Mouse (Mus musculus): ENCODE results near the gene Olfr50. TPM values are rescaled to one million over a fixed set of nuclear protein-coding genes. Genes with fewer than 3 reads are reported as not detected.

The Olfr50 gene
- not detected for total RNA-seq (2021)
- long read RNA-seq, result 0 reads

DNA sequence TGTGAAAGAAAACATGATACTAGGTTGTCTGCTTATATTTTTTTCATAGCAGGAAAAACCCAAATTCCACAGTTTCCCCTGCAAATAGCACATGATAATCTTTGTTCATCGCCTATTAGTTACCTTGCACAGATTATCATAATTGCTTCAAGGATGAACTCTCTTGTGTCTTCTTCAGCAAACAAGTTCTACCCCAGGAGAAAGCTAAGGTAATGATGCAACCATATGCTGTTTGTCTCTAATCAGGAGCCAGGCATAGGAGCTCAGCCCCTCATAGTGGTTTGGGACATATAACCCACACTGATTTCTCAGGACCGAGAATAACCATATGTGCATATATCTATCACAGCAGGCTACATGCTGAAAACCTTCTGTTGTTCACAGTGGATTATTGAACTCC, at the start of gene Olfr50:
Gene Olfr50, plus strand, starts transcription at position 301 of the 400 bp plus-strand sequence.
- DNase-seq (ENCODE audit: low spot score in 2 of 2), result no peak

- no peak for DNase-seq (ENCODE audit: low spot score in 2 of 2)
These were observed 6.4 kb upstream of the Olfr50 start, which contains the start of gene Olfr348 for GRCm38 (mm10) chr2:36783976-36784375. TSS of gene Olfr348 (plus strand) at chr2:36784276.

GRCm38 (mm10) chr2:36816932-36817331, 26.6 kb downstream of the Olfr50 start, which contains the start of gene Olfr3:
TSS of gene Olfr3 (minus strand) at chr2:36817032.
- DNase-seq (ENCODE audit: low spot score in 2 of 2), result no peak

GRCm38 (mm10) chr2:36846010-36846409, 55.7 kb downstream of the Olfr50 start, which contains the start of gene Olfr350:
TSS of gene Olfr350 (plus strand) at chr2:36846310.
- DNase-seq (ENCODE audit: low spot score in 2 of 2), result no peak

Other genes starting within 250 kb of the Olfr50 start
- not detected for gene Olfr344, start 223.9 kb upstream of the Olfr50 start, total RNA-seq (2021)
- gene Olfr345, start 150.5 kb upstream of the Olfr50 start, total RNA-seq (2021), result not detected
- gene Olfr346, start 104.8 kb upstream of the Olfr50 start, total RNA-seq (2021), result not detected
- gene Olfr347, start 58.6 kb upstream of the Olfr50 start, total RNA-seq (2021), result not detected
- gene Olfr348, start 6.3 kb upstream of the Olfr50 start, total RNA-seq (2021), result not detected
- not detected for gene Olfr3, start 26.5 kb downstream of the Olfr50 start, total RNA-seq (2021)
- not detected for gene Olfr350, start 55.8 kb downstream of the Olfr50 start, total RNA-seq (2021)
- not detected for gene Olfr351, start 72.1 kb downstream of the Olfr50 start, total RNA-seq (2021)
- not detected for gene Olfr352, start 77.9 kb downstream of the Olfr50 start, total RNA-seq (2021)
- gene Olfr353, start 102.4 kb downstream of the Olfr50 start, total RNA-seq (2021), result not detected
- gene Olfr354, start 115.1 kb downstream of the Olfr50 start, total RNA-seq (2021), result not detected
- gene Olfr355, start 138.4 kb downstream of the Olfr50 start, total RNA-seq (2021), result not detected
- gene Olfr356, start 146.6 kb downstream of the Olfr50 start, total RNA-seq (2021), result not detected
- not detected for gene Olfr357, start 203.3 kb downstream of the Olfr50 start, total RNA-seq (2021)
- gene Olfr358, start 218.8 kb downstream of the Olfr50 start, total RNA-seq (2021), result not detected